Mouse (Mus musculus) embryonic facial prominence, embryonic 13.5 days (tissue): ENCODE data around the gene Vmn2r19. TPM values are rescaled to one million over a fixed set of nuclear protein-coding genes. Genes with fewer than 3 reads are reported as not detected.

Experiments used
- ATAC-seq: fragments of 200-750 bp; cut with Nextera tagmentation; 2 replicates; pipeline ENCODE4 v1.8.0; 2017; ENCODE audit warnings: low read depth; ENCODE audit not compliant: insufficient number of reproducible peaks, insufficient read depth, low FRiP score, low TSS enrichment
- H3K27ac ChIP-seq: fragments of 300-500 bp; sonication (generic); 2 replicates; pipeline ENCODE4 v1.5.1; 2015; ENCODE audit warnings: moderate library complexity, mild to moderate bottlenecking, inconsistent platforms
- H3K27me3 ChIP-seq: fragments of 300-500 bp; sonication (generic); 2 replicates; pipeline ENCODE4 v1.6.1; 2015; ENCODE audit warnings: mild to moderate bottlenecking, inconsistent platforms
- H3K36me3 ChIP-seq: fragments of 300-500 bp; sonication (generic); 2 replicates; pipeline ENCODE4 v1.6.1; 2015; ENCODE audit warnings: mild to moderate bottlenecking, inconsistent platforms
- H3K4me1 ChIP-seq: fragments of 300-500 bp; sonication (generic); 2 replicates; pipeline ENCODE4 v1.6.1; 2015; ENCODE audit warnings: inconsistent platforms
- H3K4me2 ChIP-seq: fragments of 300-500 bp; sonication (generic); 2 replicates; pipeline ENCODE4 v1.6.1; 2015; ENCODE audit warnings: moderate library complexity, mild to moderate bottlenecking, inconsistent platforms
- H3K4me3 ChIP-seq: fragments of 300-500 bp; sonication (generic); 2 replicates; pipeline ENCODE4 v1.5.1; 2015; ENCODE audit warnings: mild to moderate bottlenecking, inconsistent platforms
- H3K9ac ChIP-seq: fragments of 300-500 bp; sonication (generic); 2 replicates; pipeline ENCODE4 v1.6.1; 2015; ENCODE audit warnings: mild to moderate bottlenecking, inconsistent platforms
- H3K9me3 ChIP-seq: fragments of 300-500 bp; sonication (generic); 2 replicates; pipeline ENCODE4 v1.6.1; 2016; ENCODE audit warnings: inconsistent platforms
- WGBS: fragments of 180-500 bp; shearing (Covaris S2); methylation state at CpG from one replicate; pipeline ENCODE4 v1.1.7; 2015; ENCODE audit warnings: mixed read lengths; 5-methylcytosine and 5-hydroxymethylcytosine counted together
- polyA plus RNA-seq: library from polyadenylated mRNA; unstranded; fragments of >200 nt; fragmentation: Nextera tagmentation; extraction: Ambion mirVana; gene quantifications from 2 replicates; pipeline ENCODE4 v1.2.1, GENCODE M21; 2015

Vmn2r19 gene
- polyA plus RNA-seq = not detected in 2 replicates

- Histone ChIP-seq H3K4me3 (no peak within 1 kb of the TSS), H3K9ac (no peak within 1 kb of the TSS), H3K4me2 (no peak within 1 kb of the TSS), H3K27me3 (no peaks in the 10 kb centered on the region), H3K27ac (no peak within 1 kb of the TSS), H3K36me3 (no peaks in the 10 kb centered on the region), H3K4me1 (no peaks in the 10 kb centered on the region), H3K9me3 (no peaks in the 10 kb centered on the region)
- WGBS = 90% methylated on average over 2 of the region's 2 CpGs
- ATAC-seq = no peak
Measured at GRCm38 (mm10) chr6:123308033-123308432, at the start of gene Vmn2r19. TSS of gene Vmn2r19 (plus strand) at chr6:123308333.

- H3K27ac ChIP-seq = no peak overlapping the region
- no peak overlapping the region for H3K4me3 ChIP-seq
- ATAC-seq = no peak
- no peaks in the 10 kb centered on the region for H3K27me3 ChIP-seq
- H3K4me1 ChIP-seq = no peaks in the 10 kb centered on the region
- no peak overlapping the region for H3K4me2 ChIP-seq
- no peaks in the 10 kb centered on the region for H3K36me3 ChIP-seq
- WGBS = 73% methylated on average over 3 of the region's 3 CpGs
- H3K9me3 ChIP-seq = no peaks in the 10 kb centered on the region
- H3K9ac ChIP-seq = no peak overlapping the region
Measured at GRCm38 (mm10) chr6:123258946-123259345, 49.2 kb upstream of the Vmn2r19 start.

DNA sequence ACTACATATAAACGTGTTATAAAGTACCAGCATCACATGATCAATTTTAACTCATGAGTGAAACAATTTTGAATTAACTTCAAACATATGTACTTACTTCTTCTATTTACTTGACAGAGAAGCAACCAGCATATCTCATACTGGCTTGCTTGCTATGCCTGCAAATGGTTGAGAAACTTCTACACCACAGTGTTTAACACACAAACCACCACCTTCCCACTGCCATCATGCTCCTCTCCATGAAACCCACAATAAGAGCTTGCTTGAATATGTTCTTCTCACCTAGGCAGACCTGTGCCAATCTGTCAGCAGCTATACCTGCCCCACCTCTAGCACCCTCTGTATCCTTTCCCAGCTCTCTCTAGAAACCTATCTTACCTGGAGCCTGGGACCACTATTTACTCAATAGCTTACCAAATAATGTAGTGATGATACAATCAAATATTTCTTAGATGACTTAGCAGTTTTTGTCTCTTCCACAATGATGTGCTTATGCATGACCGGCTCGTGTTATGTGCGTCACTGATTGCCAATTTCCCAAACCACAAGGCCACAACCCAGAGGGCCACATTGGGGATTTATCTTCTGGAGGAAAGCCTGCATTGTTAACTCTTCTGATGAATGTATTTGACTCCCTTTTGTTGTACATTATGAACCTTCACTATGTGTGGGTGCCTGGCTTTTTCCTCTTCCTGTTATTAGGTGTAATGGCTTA lies 48.1 kb upstream of the Vmn2r19 start:
- H3K4me2 ChIP-seq = no peak overlapping the region
- no peak overlapping the region for H3K27ac ChIP-seq
- no peaks in the 10 kb centered on the region for H3K9me3 ChIP-seq
- H3K36me3 ChIP-seq = no peaks in the 10 kb centered on the region
- no peaks in the 10 kb centered on the region for H3K27me3 ChIP-seq
- 81% methylated on average over 4 of the region's 4 CpGs for WGBS
- no peaks in the 10 kb centered on the region for H3K4me1 ChIP-seq
- no peak for ATAC-seq
- H3K4me3 ChIP-seq = no peak overlapping the region
- H3K9ac ChIP-seq = no peak overlapping the region

- no peaks in the 10 kb centered on the region for H3K36me3 ChIP-seq
- no peak overlapping the region for H3K4me3 ChIP-seq
- H3K9me3 ChIP-seq = no peaks in the 10 kb centered on the region
- no peaks in the 10 kb centered on the region for H3K4me1 ChIP-seq
- no peaks in the 10 kb centered on the region for H3K27me3 ChIP-seq
- no peak overlapping the region for H3K4me2 ChIP-seq
- WGBS = 82% methylated on average over 1 of the region's 1 CpGs
- no peak for ATAC-seq
- no peak overlapping the region for H3K9ac ChIP-seq
- no peak overlapping the region for H3K27ac ChIP-seq
Measured at GRCm38 (mm10) chr6:123260868-123261267, 47.3 kb upstream of the Vmn2r19 start.

GRCm38 (mm10) chr6:123261555-123262161 lies 46.5 kb upstream of the Vmn2r19 start, which contains the start of gene Clec4d:
TSS of gene Clec4d (plus strand) at chr6:123262111.
- Histone ChIP-seq H3K4me1 (no peaks in the 10 kb centered on the region), H3K9me3 (no peaks in the 10 kb centered on the region), H3K4me3 (no peak within 1 kb of the TSS), H3K9ac (no peak within 1 kb of the TSS), H3K27me3 (no peaks in the 10 kb centered on the region), H3K36me3 (no peaks in the 10 kb centered on the region), H3K4me2 (no peak within 1 kb of the TSS), H3K27ac (no peak within 1 kb of the TSS)
- WGBS = 74% methylated on average over 4 of the region's 4 CpGs
- no peak for ATAC-seq

DNA sequence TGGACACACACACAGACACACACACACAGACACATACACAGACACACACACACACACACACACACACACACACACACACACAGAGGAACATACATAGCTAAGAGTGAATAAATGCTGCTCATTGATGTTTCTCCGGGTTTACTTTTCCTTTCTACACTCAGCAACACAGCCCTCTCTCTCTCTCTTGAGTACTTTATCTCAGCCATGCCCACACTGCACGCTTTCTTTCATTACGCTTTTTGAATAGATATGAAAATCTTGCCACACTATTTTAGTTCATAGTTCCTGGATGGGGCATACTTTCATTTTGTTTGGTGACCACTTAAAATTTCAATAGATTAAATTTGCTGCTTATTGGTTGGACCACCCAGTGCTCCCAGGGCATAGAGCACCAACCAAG lies 43.9 kb upstream of the Vmn2r19 start:
- no peak for ATAC-seq
- WGBS = 93% methylated on average over 3 of the region's 3 CpGs
- Histone ChIP-seq H3K4me2 (no peak overlapping the region), H3K9me3 (no peaks in the 10 kb centered on the region), H3K4me3 (no peak overlapping the region), H3K27me3 (no peaks in the 10 kb centered on the region), H3K9ac (no peak overlapping the region), H3K27ac (no peak overlapping the region), H3K36me3 (no peaks in the 10 kb centered on the region), H3K4me1 (no peaks in the 10 kb centered on the region)

DNA sequence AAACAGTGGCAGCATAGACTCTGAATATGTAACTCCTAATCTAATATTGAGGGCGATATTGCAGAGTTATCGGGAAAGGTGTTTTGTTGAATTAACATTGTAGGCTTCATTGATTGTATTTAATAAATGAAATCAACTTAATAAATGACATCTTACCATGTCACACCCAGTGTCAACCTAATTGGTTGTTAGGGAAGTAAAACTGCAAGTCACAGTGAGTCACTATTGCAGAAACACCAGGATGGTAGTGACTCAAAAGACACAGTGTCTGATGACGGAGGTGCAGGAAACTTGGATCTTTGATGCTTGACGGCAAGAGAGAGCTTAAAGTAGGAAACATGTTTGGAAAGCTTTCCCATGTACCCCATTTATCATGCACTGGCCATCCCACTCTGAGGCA lies 42.3 kb upstream of the Vmn2r19 start:
- H3K36me3 ChIP-seq = no peaks in the 10 kb centered on the region
- WGBS = 82% methylated on average over 4 of the region's 4 CpGs
- no peak overlapping the region for H3K4me3 ChIP-seq
- H3K9ac ChIP-seq = no peak overlapping the region
- H3K9me3 ChIP-seq = no peaks in the 10 kb centered on the region
- no peaks in the 10 kb centered on the region for H3K4me1 ChIP-seq
- H3K27me3 ChIP-seq = no peaks in the 10 kb centered on the region
- H3K27ac ChIP-seq = no peak overlapping the region
- no peak overlapping the region for H3K4me2 ChIP-seq
- ATAC-seq = no peak

DNA sequence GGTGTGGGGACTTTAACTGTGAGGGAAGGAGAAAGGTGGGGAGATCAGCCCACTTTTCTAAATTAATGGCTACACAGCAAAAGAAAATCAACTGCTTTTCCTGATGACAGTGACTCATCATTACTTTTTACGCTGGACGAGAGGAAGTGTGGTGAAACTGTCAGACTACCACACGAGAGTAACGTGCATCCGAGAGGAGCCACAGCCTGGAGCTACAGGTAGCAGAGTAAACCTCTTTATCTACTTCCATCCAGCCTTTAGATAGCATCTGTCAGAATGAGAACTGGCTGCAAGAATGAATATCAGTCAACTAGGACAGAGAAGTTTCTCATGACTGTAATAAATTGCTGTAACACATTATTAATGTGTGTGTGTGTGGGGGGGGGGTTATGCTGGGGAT lies 41.2 kb upstream of the Vmn2r19 start:
- 85% methylated on average over 5 of the region's 5 CpGs for WGBS
- no peaks in the 10 kb centered on the region for H3K36me3 ChIP-seq
- H3K27ac ChIP-seq = no peak overlapping the region
- no peak overlapping the region for H3K9ac ChIP-seq
- no peaks in the 10 kb centered on the region for H3K9me3 ChIP-seq
- no peaks in the 10 kb centered on the region for H3K4me1 ChIP-seq
- no peak overlapping the region for H3K4me3 ChIP-seq
- ATAC-seq = no peak
- H3K4me2 ChIP-seq = no peak overlapping the region
- H3K27me3 ChIP-seq = no peaks in the 10 kb centered on the region

- Histone ChIP-seq H3K4me3 (no peak overlapping the region), H3K36me3 (no peaks in the 10 kb centered on the region), H3K9me3 (no peaks in the 10 kb centered on the region), H3K27me3 (no peaks in the 10 kb centered on the region), H3K4me1 (no peaks in the 10 kb centered on the region), H3K27ac (no peak overlapping the region), H3K4me2 (no peak overlapping the region), H3K9ac (no peak overlapping the region)
- 92% methylated on average over 2 of the region's 2 CpGs for WGBS
- ATAC-seq = no peak
Measured at GRCm38 (mm10) chr6:123279443-123279842, 28.7 kb upstream of the Vmn2r19 start.

- Histone ChIP-seq H3K4me3 (no peak overlapping the region), H3K27ac (no peak overlapping the region), H3K36me3 (no peaks in the 10 kb centered on the region), H3K9me3 (no peaks in the 10 kb centered on the region), H3K4me2 (no peak overlapping the region), H3K27me3 (no peaks in the 10 kb centered on the region), H3K9ac (no peak overlapping the region), H3K4me1 (no peaks in the 10 kb centered on the region)
- WGBS = 90% methylated on average over 2 of the region's 2 CpGs
- ATAC-seq = no peak
Measured at GRCm38 (mm10) chr6:123286311-123286710, 21.8 kb upstream of the Vmn2r19 start.

GRCm38 (mm10) chr6:123288931-123289330 lies 19.2 kb upstream of the Vmn2r19 start:
- no peaks in the 10 kb centered on the region for H3K36me3 ChIP-seq
- H3K9ac ChIP-seq = no peak overlapping the region
- no peaks in the 10 kb centered on the region for H3K27me3 ChIP-seq
- no peak overlapping the region for H3K4me3 ChIP-seq
- no peak for ATAC-seq
- no peak overlapping the region for H3K27ac ChIP-seq
- 81% methylated on average over 10 of the region's 10 CpGs for WGBS
- H3K4me2 ChIP-seq = no peak overlapping the region
- no peaks in the 10 kb centered on the region for H3K9me3 ChIP-seq
- no peaks in the 10 kb centered on the region for H3K4me1 ChIP-seq

- Histone ChIP-seq H3K4me1 (no peaks in the 10 kb centered on the region), H3K9ac (no peak within 1 kb of the TSS), H3K27me3 (no peaks in the 10 kb centered on the region), H3K9me3 (no peaks in the 10 kb centered on the region), H3K4me3 (no peak within 1 kb of the TSS), H3K27ac (no peak within 1 kb of the TSS), H3K36me3 (no peaks in the 10 kb centered on the region), H3K4me2 (no peak within 1 kb of the TSS)
- WGBS = 75% methylated on average over 4 of the region's 4 CpGs
- ATAC-seq = no peak
Measured at GRCm38 (mm10) chr6:123289753-123290152, 18.4 kb upstream of the Vmn2r19 start, which contains the start of gene Clec4e. TSS of gene Clec4e (minus strand) at chr6:123289870.
